Mouse (Mus musculus): Measurements from ENCODE around the gene Thrsp. TPM values are rescaled to one million over a fixed set of nuclear protein-coding genes. Genes with fewer than 3 reads are reported as not detected.
"Not testable (repeated sequence)": the region's sequence is repeated elsewhere in the genome, so short reads cannot be mapped to it uniquely, and the experiment has no call there.

Thrsp gene
- 0.81 and 1.2 TPM in 2 replicates for polyA plus RNA-seq (2015; fragmentation: Nextera tagmentation; extraction: Ambion mirVana)

GRCm38 (mm10) chr7:97416906-97417777 is at the start of gene Thrsp:
Gene Thrsp (minus strand): TSS chr7:97417730.
- Histone ChIP-seq H3K4me1 (ENCODE audit: insufficient read depth, low read length) (no peaks in the 10 kb centered on the region; the same call in 1 of the 2 replicates), H3K4me2 (replicated peaks; ENCODE audit: low read depth, low read length) (no peak within 1 kb of the TSS), H3K9ac (replicated peaks; ENCODE audit: low read length) (no peak within 1 kb of the TSS), H3K36me3 (ENCODE audit: insufficient read depth, low read length) (0 out of 2 replicates have a peak, but pooled peaks cover 2% of the 10 kb centered on the region), H3K4me3 (ENCODE audit: low read length) (no peak within 1 kb of the TSS), H3K27ac (ENCODE audit: low read length) (no peak within 1 kb of the TSS), H3K9me3 (ENCODE audit: low read length) (no peaks in the 10 kb centered on the region), H3K27me3 (ENCODE audit: insufficient read depth, low read length) (no peaks in the 10 kb centered on the region)
- WGBS: 72% methylated on average over 25 of the region's 25 CpGs
- ATAC-seq (ENCODE audit: low FRiP score, low TSS enrichment): peak; percentile 32; the same call in 1 of the 2 replicates

- no peaks in the 10 kb centered on the region for H3K9me3 ChIP-seq (ENCODE audit: low read length)
- no peak overlapping the region for H3K9ac ChIP-seq (replicated peaks; ENCODE audit: low read length)
- H3K4me1 ChIP-seq (ENCODE audit: insufficient read depth, low read length): peaks cover 9% of the 10 kb centered on the region
- no peaks in the 10 kb centered on the region for H3K27me3 ChIP-seq (ENCODE audit: insufficient read depth, low read length)
- H3K27ac ChIP-seq (ENCODE audit: low read length): no peak overlapping the region
- 47% methylated on average over 3 of the region's 3 CpGs for WGBS
- H3K4me2 ChIP-seq (replicated peaks; ENCODE audit: low read depth, low read length): no peak overlapping the region
- H3K36me3 ChIP-seq (ENCODE audit: insufficient read depth, low read length): no peaks in the 10 kb centered on the region
- no peak for ATAC-seq (ENCODE audit: low FRiP score, low TSS enrichment)
- H3K4me3 ChIP-seq (ENCODE audit: low read length): no peak overlapping the region
Measured at GRCm38 (mm10) chr7:97455577-97455976, 38.0 kb upstream of the Thrsp start.

DNA sequence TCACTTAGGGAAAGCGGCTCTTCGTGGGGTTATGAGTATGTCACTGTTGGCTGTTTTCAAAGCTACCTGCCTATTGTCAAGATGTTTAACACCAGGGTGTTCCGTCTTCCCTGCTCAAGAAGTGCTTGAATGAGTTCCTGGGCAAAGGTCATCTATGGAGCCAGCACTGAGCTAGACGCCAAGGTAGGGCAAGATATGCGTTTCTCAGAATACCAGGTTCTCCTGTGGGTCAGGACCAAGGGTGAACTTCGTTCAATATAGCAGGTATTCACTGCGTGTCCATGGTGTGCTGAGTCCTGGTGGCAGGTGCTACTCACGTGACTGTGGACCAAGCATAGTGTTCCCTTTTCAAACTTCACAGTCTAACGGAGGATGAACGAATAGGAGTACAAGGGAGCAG is 37.3 kb upstream of the Thrsp start:
- ATAC-seq (ENCODE audit: low FRiP score, low TSS enrichment): no peak
- Histone ChIP-seq H3K4me1 (ENCODE audit: insufficient read depth, low read length) (peaks cover 9% of the 10 kb centered on the region), H3K9me3 (ENCODE audit: low read length) (no peaks in the 10 kb centered on the region), H3K27ac (ENCODE audit: low read length) (no peak overlapping the region), H3K9ac (replicated peaks; ENCODE audit: low read length) (no peak overlapping the region), H3K4me2 (replicated peaks; ENCODE audit: low read depth, low read length) (no peak overlapping the region), H3K36me3 (ENCODE audit: insufficient read depth, low read length) (no peaks in the 10 kb centered on the region), H3K4me3 (ENCODE audit: low read length) (no peak overlapping the region), H3K27me3 (ENCODE audit: insufficient read depth, low read length) (no peaks in the 10 kb centered on the region)
- 89% methylated on average over 10 of the region's 10 CpGs for WGBS

DNA sequence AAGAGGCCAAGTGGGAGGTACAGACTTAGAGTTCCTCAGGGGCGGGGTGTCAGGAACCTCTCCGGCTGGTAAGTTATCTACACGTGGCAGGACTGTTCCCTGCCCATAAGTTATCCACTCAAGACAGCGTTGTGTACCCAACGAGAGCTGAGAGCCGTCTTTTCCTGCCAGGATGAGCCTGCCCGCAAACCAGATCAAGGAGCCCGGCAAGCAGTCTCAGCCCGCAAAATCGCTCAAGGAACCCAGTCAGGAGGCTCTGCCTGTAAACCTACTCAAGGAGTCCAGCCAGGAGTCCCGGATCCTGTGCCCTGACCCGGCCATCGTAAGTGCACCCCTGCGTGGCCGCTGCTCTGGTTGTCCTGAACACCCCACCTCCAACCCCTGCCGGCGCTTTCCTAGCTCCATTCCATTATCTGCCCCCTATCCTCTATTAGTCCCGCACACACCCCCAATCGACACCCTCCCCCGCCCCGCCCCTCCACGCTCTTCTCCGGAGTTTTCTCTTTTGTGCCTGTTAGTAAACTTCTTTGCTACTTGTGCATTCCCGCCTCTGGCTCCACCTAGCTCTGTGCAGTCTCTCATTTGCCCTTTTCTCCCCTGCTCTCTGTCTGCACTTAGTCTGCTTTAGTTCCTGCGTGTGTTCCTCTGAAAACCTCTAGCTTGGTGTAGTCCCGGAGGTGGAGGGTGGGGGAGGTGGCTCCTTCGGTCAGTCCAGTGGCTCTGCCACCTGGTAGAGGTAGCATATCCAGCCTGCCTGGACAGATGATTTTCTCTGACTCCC is 35.8 kb upstream of the Thrsp start:
- peaks cover 9% of the 10 kb centered on the region for H3K4me1 ChIP-seq (ENCODE audit: insufficient read depth, low read length)
- 0 out of 2 replicates have a peak overlapping the region, but pooled peaks have one; percentile 23 for H3K27ac ChIP-seq (ENCODE audit: low read length)
- no peaks in the 10 kb centered on the region for H3K36me3 ChIP-seq (ENCODE audit: insufficient read depth, low read length)
- H3K4me3 ChIP-seq (ENCODE audit: low read length): peak overlapping the region; percentile 55
- H3K9ac ChIP-seq (replicated peaks; ENCODE audit: low read length): peak overlapping the region; percentile 66
- no peaks in the 10 kb centered on the region for H3K27me3 ChIP-seq (ENCODE audit: insufficient read depth, low read length)
- under 1% methylated on average over 27 of the region's 27 CpGs for WGBS
- peak; percentile 87 for ATAC-seq (ENCODE audit: low FRiP score, low TSS enrichment)
- H3K4me2 ChIP-seq (replicated peaks; ENCODE audit: low read depth, low read length): peak overlapping the region; percentile 96
- 0 out of 2 replicates have a peak, but pooled peaks cover 6% of the 10 kb centered on the region for H3K9me3 ChIP-seq (ENCODE audit: low read length)

- Histone ChIP-seq H3K9me3 (ENCODE audit: low read length) (0 out of 2 replicates have a peak, but pooled peaks cover 6% of the 10 kb centered on the region), H3K27me3 (ENCODE audit: insufficient read depth, low read length) (no peaks in the 10 kb centered on the region), H3K36me3 (ENCODE audit: insufficient read depth, low read length) (no peaks in the 10 kb centered on the region), H3K27ac (ENCODE audit: low read length) (no peak overlapping the region), H3K4me2 (replicated peaks; ENCODE audit: low read depth, low read length) (no peak overlapping the region), H3K4me1 (ENCODE audit: insufficient read depth, low read length) (peaks cover 9% of the 10 kb centered on the region), H3K9ac (replicated peaks; ENCODE audit: low read length) (no peak overlapping the region), H3K4me3 (ENCODE audit: low read length) (no peak overlapping the region)
- ATAC-seq (ENCODE audit: low FRiP score, low TSS enrichment): no peak
- WGBS: 79% methylated on average over 6 of the region's 6 CpGs
Measured at GRCm38 (mm10) chr7:97452196-97452595, 34.7 kb upstream of the Thrsp start.

- not testable (repeated sequence) for H3K4me3 ChIP-seq (ENCODE audit: low read length); H3K27me3 ChIP-seq (ENCODE audit: insufficient read depth, low read length); H3K4me1 ChIP-seq (ENCODE audit: insufficient read depth, low read length); ATAC-seq (ENCODE audit: low FRiP score, low TSS enrichment); H3K4me2 ChIP-seq (replicated peaks; ENCODE audit: low read depth, low read length); H3K9ac ChIP-seq (replicated peaks; ENCODE audit: low read length); H3K36me3 ChIP-seq (ENCODE audit: insufficient read depth, low read length); H3K27ac ChIP-seq (ENCODE audit: low read length); H3K9me3 ChIP-seq (ENCODE audit: low read length)
- WGBS: 70% methylated on average over 2 of the region's 2 CpGs
Measured at GRCm38 (mm10) chr7:97451023-97451422, 33.5 kb upstream of the Thrsp start, which contains the start of gene Kctd14. Gene Kctd14 (plus strand): TSS chr7:97451323.

- no peak for ATAC-seq (ENCODE audit: low FRiP score, low TSS enrichment)
- Histone ChIP-seq H3K9me3 (ENCODE audit: low read length) (0 out of 2 replicates have a peak, but pooled peaks cover 6% of the 10 kb centered on the region), H3K36me3 (ENCODE audit: insufficient read depth, low read length) (no peaks in the 10 kb centered on the region), H3K4me2 (replicated peaks; ENCODE audit: low read depth, low read length) (no peak overlapping the region), H3K27me3 (ENCODE audit: insufficient read depth, low read length) (no peaks in the 10 kb centered on the region), H3K9ac (replicated peaks; ENCODE audit: low read length) (no peak overlapping the region), H3K4me3 (ENCODE audit: low read length) (no peak overlapping the region), H3K4me1 (ENCODE audit: insufficient read depth, low read length) (no peaks in the 10 kb centered on the region), H3K27ac (ENCODE audit: low read length) (0 out of 2 replicates have a peak overlapping the region, but pooled peaks have one; percentile 26)
- 62% methylated on average over 6 of the region's 6 CpGs for WGBS
Measured at GRCm38 (mm10) chr7:97447050-97447531, 29.6 kb upstream of the Thrsp start.

DNA sequence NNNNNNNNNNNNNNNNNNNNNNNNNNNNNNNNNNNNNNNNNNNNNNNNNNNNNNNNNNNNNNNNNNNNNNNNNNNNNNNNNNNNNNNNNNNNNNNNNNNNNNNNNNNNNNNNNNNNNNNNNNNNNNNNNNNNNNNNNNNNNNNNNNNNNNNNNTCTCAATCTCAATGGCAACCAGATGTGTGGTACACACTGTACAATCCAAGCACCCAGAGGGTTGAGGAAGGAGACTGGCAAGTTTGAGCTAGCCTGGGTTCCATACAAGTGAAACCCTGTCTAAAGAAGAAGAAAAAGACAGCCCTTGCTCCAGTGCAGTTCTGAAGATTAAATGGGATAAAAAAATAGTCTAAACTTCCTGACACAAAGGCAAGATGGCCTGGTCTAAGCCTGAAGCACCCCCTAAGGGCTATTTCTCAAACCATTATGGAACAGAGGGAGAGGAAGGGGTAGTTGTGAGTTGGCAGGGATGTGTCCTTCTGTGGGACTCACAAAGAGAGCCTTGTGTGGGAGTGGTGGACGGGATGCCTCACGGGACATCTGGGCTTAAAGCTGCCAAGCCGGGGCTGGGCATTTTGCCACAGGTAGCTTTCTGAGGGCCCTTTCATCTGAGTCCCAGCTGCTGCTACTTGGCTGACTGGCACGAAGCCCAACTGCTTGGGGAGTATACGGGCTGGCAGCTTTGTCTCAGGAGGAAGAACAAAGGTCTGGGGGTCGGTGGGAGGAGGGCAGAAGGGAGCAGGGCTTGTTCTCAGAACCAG is 28.8 kb upstream of the Thrsp start:
- Histone ChIP-seq H3K4me3 (ENCODE audit: low read length) (no peak overlapping the region), H3K36me3 (ENCODE audit: insufficient read depth, low read length) (no peaks in the 10 kb centered on the region), H3K27ac (ENCODE audit: low read length) (0 out of 2 replicates have a peak overlapping the region, but pooled peaks have one; percentile 4), H3K27me3 (ENCODE audit: insufficient read depth, low read length) (no peaks in the 10 kb centered on the region), H3K9ac (replicated peaks; ENCODE audit: low read length) (no peak overlapping the region), H3K4me2 (replicated peaks; ENCODE audit: low read depth, low read length) (no peak overlapping the region), H3K4me1 (ENCODE audit: insufficient read depth, low read length) (no peaks in the 10 kb centered on the region), H3K9me3 (ENCODE audit: low read length) (0 out of 2 replicates have a peak, but pooled peaks cover 6% of the 10 kb centered on the region)
- 23% methylated on average over 6 of the region's 6 CpGs for WGBS
- ATAC-seq (ENCODE audit: low FRiP score, low TSS enrichment): peak; percentile 73; the same call in 1 of the 2 replicates

DNA sequence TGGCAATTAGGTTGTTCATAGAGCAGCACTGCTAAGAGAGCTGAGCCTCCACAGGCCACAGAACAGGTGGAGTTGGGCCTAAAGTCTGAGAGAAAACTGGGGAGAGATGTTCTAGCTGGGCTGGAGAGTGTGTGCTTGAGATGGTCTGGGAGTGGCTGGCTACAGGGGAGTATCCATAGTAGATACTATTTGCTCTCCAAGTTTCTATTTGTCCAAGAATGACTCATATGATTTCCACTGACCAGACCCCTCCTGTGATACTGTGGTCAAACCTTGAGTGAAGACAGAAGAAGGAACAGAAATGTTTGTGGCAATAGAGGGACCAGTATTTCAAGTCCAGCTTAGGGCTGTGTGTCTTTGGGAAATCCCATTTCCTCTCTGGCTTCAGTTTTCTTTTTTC is 21.5 kb upstream of the Thrsp start:
- H3K36me3 ChIP-seq (ENCODE audit: insufficient read depth, low read length): no peaks in the 10 kb centered on the region
- H3K4me3 ChIP-seq (ENCODE audit: low read length): no peak overlapping the region
- no peaks in the 10 kb centered on the region for H3K27me3 ChIP-seq (ENCODE audit: insufficient read depth, low read length)
- H3K9ac ChIP-seq (replicated peaks; ENCODE audit: low read length): no peak overlapping the region
- no peaks in the 10 kb centered on the region for H3K9me3 ChIP-seq (ENCODE audit: low read length)
- H3K27ac ChIP-seq (ENCODE audit: low read length): no peak overlapping the region
- no peak for ATAC-seq (ENCODE audit: low FRiP score, low TSS enrichment)
- no peaks in the 10 kb centered on the region for H3K4me1 ChIP-seq (ENCODE audit: insufficient read depth, low read length)
- no peak overlapping the region for H3K4me2 ChIP-seq (replicated peaks; ENCODE audit: low read depth, low read length)

All from kidney, embryonic 16.5 days (tissue).